Mouse (Mus musculus): Measurements from ENCODE around the gene Rasgrp1. TPM values are rescaled to one million over a fixed set of nuclear protein-coding genes. Genes with fewer than 3 reads are reported as not detected.

Rasgrp1 gene
- polyA plus RNA-seq, 1 experiment from 2014 or later: 1.9 TPM

GRCm38 (mm10) chr2:117303391-117304350 is 39.1 kb downstream of the Rasgrp1 start:
- ATAC-seq (ENCODE audit: low read depth): no peak

GRCm38 (mm10) chr2:117299596-117300448 is 43.0 kb downstream of the Rasgrp1 start:
- Histone ChIP-seq H3K27me3 (replicated peaks; ENCODE audit: control insufficient read depth, insufficient read depth, low read length) (no peaks in the 10 kb centered on the region), H3K9ac (ENCODE audit: low read depth, low read length) (no peak overlapping the region), H3K36me3 (ENCODE audit: control insufficient read depth, insufficient read depth, low read length) (no peaks in the 10 kb centered on the region), H3K4me1 (ENCODE audit: control insufficient read depth, insufficient read depth, low read length) (no peaks in the 10 kb centered on the region; the same call in 1 of the 2 replicates), H3K9me3 (ENCODE audit: control insufficient read depth, low read length) (no peaks in the 10 kb centered on the region), H3K4me3 (ENCODE audit: low read depth, low read length) (no peak overlapping the region), H3K4me2 (ENCODE audit: low read depth, low read length) (no peak overlapping the region), H3K27ac (replicated peaks; ENCODE audit: low read depth, low read length) (no peak overlapping the region)
- DNase-seq (ENCODE audit: low spot score) (peak; percentile 9), ATAC-seq (ENCODE audit: low read depth) (no peak)
- WGBS: 75% methylated on average over 16 of the region's 16 CpGs

More at GRCm38 (mm10) chr2:117303391-117304350, 39.1 kb downstream of the Rasgrp1 start:
- no peaks in the 10 kb centered on the region for H3K27me3 ChIP-seq (replicated peaks; ENCODE audit: control insufficient read depth, insufficient read depth, low read length)
- H3K9me3 ChIP-seq (ENCODE audit: control insufficient read depth, low read length): no peaks in the 10 kb centered on the region
- WGBS: 87% methylated on average over 12 of the region's 12 CpGs
- no peak overlapping the region for H3K4me3 ChIP-seq (ENCODE audit: low read depth, low read length)
- no peaks in the 10 kb centered on the region for H3K36me3 ChIP-seq (ENCODE audit: control insufficient read depth, insufficient read depth, low read length)
- DNase-seq (ENCODE audit: low spot score): no peak
- no peaks in the 10 kb centered on the region; the same call in 1 of the 2 replicates for H3K4me1 ChIP-seq (ENCODE audit: control insufficient read depth, insufficient read depth, low read length)
- no peak overlapping the region for H3K4me2 ChIP-seq (ENCODE audit: low read depth, low read length)
- H3K9ac ChIP-seq (ENCODE audit: low read depth, low read length): no peak overlapping the region
- H3K27ac ChIP-seq (replicated peaks; ENCODE audit: low read depth, low read length): no peak overlapping the region

- no peak overlapping the region for H3K4me2 ChIP-seq (ENCODE audit: low read depth, low read length)
- H3K4me3 ChIP-seq (ENCODE audit: low read depth, low read length): no peak overlapping the region
- H3K27me3 ChIP-seq (replicated peaks; ENCODE audit: control insufficient read depth, insufficient read depth, low read length): no peaks in the 10 kb centered on the region
- no peaks in the 10 kb centered on the region for H3K36me3 ChIP-seq (ENCODE audit: control insufficient read depth, insufficient read depth, low read length)
- no peaks in the 10 kb centered on the region for H3K9me3 ChIP-seq (ENCODE audit: control insufficient read depth, low read length)
- WGBS: 85% methylated on average over 7 of the region's 7 CpGs
- no peak overlapping the region for H3K27ac ChIP-seq (replicated peaks; ENCODE audit: low read depth, low read length)
- H3K4me1 ChIP-seq (ENCODE audit: control insufficient read depth, insufficient read depth, low read length): no peaks in the 10 kb centered on the region
- DNase-seq (ENCODE audit: low spot score) (no peak), ATAC-seq (ENCODE audit: low read depth) (no peak)
- H3K9ac ChIP-seq (ENCODE audit: low read depth, low read length): no peak overlapping the region
These were observed 54.5 kb downstream of the Rasgrp1 start for GRCm38 (mm10) chr2:117288291-117288690.

- ATAC-seq (ENCODE audit: low read depth): peak; percentile 50; the same call in 1 of the 2 replicates
- 72% methylated on average over 11 of the region's 11 CpGs for WGBS
- H3K36me3 ChIP-seq (ENCODE audit: control insufficient read depth, insufficient read depth, low read length): peaks cover 63% of the 10 kb centered on the region
These were observed 78.9 kb downstream of the Rasgrp1 start for GRCm38 (mm10) chr2:117263786-117264408.

GRCm38 (mm10) chr2:117262184-117262583 is 80.6 kb downstream of the Rasgrp1 start:
- Histone ChIP-seq H3K9me3 (ENCODE audit: control insufficient read depth, low read length) (no peaks in the 10 kb centered on the region), H3K27ac (replicated peaks; ENCODE audit: low read depth, low read length) (no peak overlapping the region), H3K9ac (ENCODE audit: low read depth, low read length) (no peak overlapping the region), H3K36me3 (ENCODE audit: control insufficient read depth, insufficient read depth, low read length) (peaks cover 57% of the 10 kb centered on the region), H3K4me2 (ENCODE audit: low read depth, low read length) (no peak overlapping the region), H3K27me3 (replicated peaks; ENCODE audit: control insufficient read depth, insufficient read depth, low read length) (no peaks in the 10 kb centered on the region), H3K4me1 (ENCODE audit: control insufficient read depth, insufficient read depth, low read length) (no peaks in the 10 kb centered on the region), H3K4me3 (ENCODE audit: low read depth, low read length) (no peak overlapping the region)
- DNase-seq (ENCODE audit: low spot score) (no peak), ATAC-seq (ENCODE audit: low read depth) (no peak)
- WGBS: 89% methylated on average over 5 of the region's 5 CpGs

More at GRCm38 (mm10) chr2:117263786-117264408, 78.9 kb downstream of the Rasgrp1 start:
- Histone ChIP-seq H3K27me3 (replicated peaks; ENCODE audit: control insufficient read depth, insufficient read depth, low read length) (no peaks in the 10 kb centered on the region), H3K9ac (ENCODE audit: low read depth, low read length) (no peak overlapping the region), H3K4me1 (ENCODE audit: control insufficient read depth, insufficient read depth, low read length) (no peaks in the 10 kb centered on the region), H3K27ac (replicated peaks; ENCODE audit: low read depth, low read length) (no peak overlapping the region), H3K4me3 (ENCODE audit: low read depth, low read length) (no peak overlapping the region), H3K4me2 (ENCODE audit: low read depth, low read length) (no peak overlapping the region), H3K9me3 (ENCODE audit: control insufficient read depth, low read length) (no peaks in the 10 kb centered on the region)
- peak; percentile 22 for DNase-seq (ENCODE audit: low spot score)

DNA sequence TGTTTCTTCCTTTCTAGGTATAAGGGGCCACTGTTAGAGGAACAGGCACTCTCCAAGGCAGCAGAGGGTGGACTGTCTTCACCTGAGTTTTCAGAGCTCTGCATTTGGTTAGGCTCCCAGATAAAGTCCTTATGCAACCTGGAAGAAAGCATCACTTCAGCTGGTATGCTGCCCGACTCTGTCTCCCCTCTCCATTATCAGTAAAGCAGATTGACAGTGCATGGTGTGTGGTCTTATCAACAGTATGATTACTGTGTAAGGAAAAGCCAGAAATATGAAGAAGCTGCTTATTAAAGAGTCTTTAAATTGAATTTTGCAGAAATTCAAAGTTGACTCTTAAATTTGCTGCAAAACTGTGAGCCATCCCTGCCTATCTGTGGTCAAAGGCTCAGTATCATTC is 85.2 kb downstream of the Rasgrp1 start:
- H3K4me1 ChIP-seq (ENCODE audit: control insufficient read depth, insufficient read depth, low read length): no peaks in the 10 kb centered on the region
- H3K9ac ChIP-seq (ENCODE audit: low read depth, low read length): no peak overlapping the region
- no peak overlapping the region for H3K27ac ChIP-seq (replicated peaks; ENCODE audit: low read depth, low read length)
- H3K4me2 ChIP-seq (ENCODE audit: low read depth, low read length): no peak overlapping the region
- H3K4me3 ChIP-seq (ENCODE audit: low read depth, low read length): no peak overlapping the region
- no peak for DNase-seq (ENCODE audit: low spot score)
- ATAC-seq (ENCODE audit: low read depth): no peak
- no peaks in the 10 kb centered on the region for H3K27me3 ChIP-seq (replicated peaks; ENCODE audit: control insufficient read depth, insufficient read depth, low read length)
- H3K36me3 ChIP-seq (ENCODE audit: control insufficient read depth, insufficient read depth, low read length): peaks cover 31% of the 10 kb centered on the region; the same call in 1 of the 2 replicates
- no peaks in the 10 kb centered on the region for H3K9me3 ChIP-seq (ENCODE audit: control insufficient read depth, low read length)
- WGBS: 86% methylated on average over 1 of the region's 1 CpGs

DNA sequence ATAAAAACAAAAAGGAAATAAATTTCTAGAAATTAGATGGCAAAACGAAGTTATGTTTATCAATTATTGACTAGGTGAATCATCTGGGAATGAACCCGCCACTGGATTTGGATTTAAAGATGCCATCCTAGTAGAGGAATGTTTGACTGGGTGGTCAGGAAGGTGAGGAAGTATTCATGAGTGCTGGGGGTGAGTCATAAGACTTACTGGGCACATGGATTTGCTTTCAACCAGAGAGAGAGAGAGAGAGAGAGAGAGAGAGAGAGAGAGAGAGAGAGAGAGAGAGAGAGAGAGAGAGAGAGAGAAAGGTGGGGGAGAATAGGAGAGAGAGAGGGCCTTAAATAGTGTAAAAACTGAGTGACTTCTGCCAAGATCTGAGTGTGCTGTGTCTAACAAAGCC is 87.4 kb downstream of the Rasgrp1 start:
- Histone ChIP-seq H3K9me3 (ENCODE audit: control insufficient read depth, low read length) (no peaks in the 10 kb centered on the region), H3K27me3 (replicated peaks; ENCODE audit: control insufficient read depth, insufficient read depth, low read length) (no peaks in the 10 kb centered on the region), H3K4me2 (ENCODE audit: low read depth, low read length) (no peak overlapping the region), H3K9ac (ENCODE audit: low read depth, low read length) (no peak overlapping the region), H3K27ac (replicated peaks; ENCODE audit: low read depth, low read length) (no peak overlapping the region), H3K4me1 (ENCODE audit: control insufficient read depth, insufficient read depth, low read length) (peaks cover 7% of the 10 kb centered on the region), H3K4me3 (ENCODE audit: low read depth, low read length) (no peak overlapping the region), H3K36me3 (ENCODE audit: control insufficient read depth, insufficient read depth, low read length) (peaks cover 17% of the 10 kb centered on the region; the same call in 1 of the 2 replicates)
- 96% methylated on average over 2 of the region's 2 CpGs for WGBS
- no peak for DNase-seq (ENCODE audit: low spot score)
- no peak for ATAC-seq (ENCODE audit: low read depth)

GRCm38 (mm10) chr2:117250001-117250510 is 92.7 kb downstream of the Rasgrp1 start:
- H3K27me3 ChIP-seq (replicated peaks; ENCODE audit: control insufficient read depth, insufficient read depth, low read length): no peaks in the 10 kb centered on the region
- 1% methylated on average over 20 of the region's 24 CpGs for WGBS
- DNase-seq (ENCODE audit: low spot score) (no peak), ATAC-seq (ENCODE audit: low read depth) (peak; percentile 65)
- peak overlapping the region; percentile 90 for H3K27ac ChIP-seq (replicated peaks; ENCODE audit: low read depth, low read length)
- peak overlapping the region; percentile 88 for H3K4me2 ChIP-seq (ENCODE audit: low read depth, low read length)
- no peaks in the 10 kb centered on the region for H3K9me3 ChIP-seq (ENCODE audit: control insufficient read depth, low read length)
- H3K9ac ChIP-seq (ENCODE audit: low read depth, low read length): peak overlapping the region; percentile 93
- peaks cover 8% of the 10 kb centered on the region for H3K4me1 ChIP-seq (ENCODE audit: control insufficient read depth, insufficient read depth, low read length)
- H3K36me3 ChIP-seq (ENCODE audit: control insufficient read depth, insufficient read depth, low read length): no peaks in the 10 kb centered on the region
- peak overlapping the region; percentile 91 for H3K4me3 ChIP-seq (ENCODE audit: low read depth, low read length)

Data from embryonic facial prominence, embryonic 14.5 days (tissue).